Mouse (Mus musculus) 3134 (cell line): Measurements from ENCODE around the gene Glis3.
A peak's percentile ranks its signal among the peaks of the same experiment; 100 is the strongest.

ENCODE experiments used
- DNase-seq: peaks from one replicate; pipeline ENCODE4 v3.0.0-alpha.2; 2011; ENCODE audit warnings: low spot score; ENCODE audit not compliant: insufficient read length; ENCODE audit errors: extremely low read depth

Gene Glis3

DNA sequence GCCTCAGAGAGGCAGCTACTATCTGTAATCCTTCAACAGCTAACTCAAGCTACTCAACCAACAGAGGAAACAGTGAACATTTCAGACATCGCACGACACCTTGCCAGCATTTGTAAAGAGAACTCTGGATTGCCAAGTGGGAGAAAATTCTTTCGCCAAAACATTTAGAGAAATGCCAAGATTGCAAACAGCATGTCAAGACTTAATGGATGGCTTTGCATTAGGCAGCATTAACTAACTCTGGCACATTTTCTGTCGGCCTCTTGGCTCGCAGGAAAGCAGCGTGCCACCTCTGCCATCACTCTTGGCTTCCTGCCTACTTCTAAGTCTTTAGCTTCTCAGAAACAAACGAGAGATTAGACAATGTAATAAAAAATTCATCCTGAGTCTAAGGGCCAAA, 336.2 kb downstream of the Glis3 start:
- DNase-seq = no peak

DNA sequence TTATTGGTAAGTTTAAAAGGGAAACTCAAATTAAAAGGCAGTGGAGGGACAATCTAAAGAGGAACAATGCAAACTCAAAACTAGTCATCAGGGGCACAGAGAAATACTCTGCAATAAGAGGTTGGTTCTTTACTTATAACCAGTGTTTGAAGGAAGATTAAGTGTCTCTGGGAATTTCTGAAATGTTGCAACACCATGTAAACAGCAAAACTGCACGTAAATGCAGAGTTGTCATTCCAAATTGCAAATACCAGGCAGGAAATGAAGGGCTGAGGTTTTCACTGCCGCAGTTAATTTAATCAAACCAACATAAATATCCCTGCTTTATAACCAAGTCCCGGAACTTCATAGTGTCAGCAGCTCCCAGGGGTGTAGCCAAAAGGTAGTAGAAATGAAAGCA, 342.3 kb downstream of the Glis3 start:
- no peak for DNase-seq

DNA sequence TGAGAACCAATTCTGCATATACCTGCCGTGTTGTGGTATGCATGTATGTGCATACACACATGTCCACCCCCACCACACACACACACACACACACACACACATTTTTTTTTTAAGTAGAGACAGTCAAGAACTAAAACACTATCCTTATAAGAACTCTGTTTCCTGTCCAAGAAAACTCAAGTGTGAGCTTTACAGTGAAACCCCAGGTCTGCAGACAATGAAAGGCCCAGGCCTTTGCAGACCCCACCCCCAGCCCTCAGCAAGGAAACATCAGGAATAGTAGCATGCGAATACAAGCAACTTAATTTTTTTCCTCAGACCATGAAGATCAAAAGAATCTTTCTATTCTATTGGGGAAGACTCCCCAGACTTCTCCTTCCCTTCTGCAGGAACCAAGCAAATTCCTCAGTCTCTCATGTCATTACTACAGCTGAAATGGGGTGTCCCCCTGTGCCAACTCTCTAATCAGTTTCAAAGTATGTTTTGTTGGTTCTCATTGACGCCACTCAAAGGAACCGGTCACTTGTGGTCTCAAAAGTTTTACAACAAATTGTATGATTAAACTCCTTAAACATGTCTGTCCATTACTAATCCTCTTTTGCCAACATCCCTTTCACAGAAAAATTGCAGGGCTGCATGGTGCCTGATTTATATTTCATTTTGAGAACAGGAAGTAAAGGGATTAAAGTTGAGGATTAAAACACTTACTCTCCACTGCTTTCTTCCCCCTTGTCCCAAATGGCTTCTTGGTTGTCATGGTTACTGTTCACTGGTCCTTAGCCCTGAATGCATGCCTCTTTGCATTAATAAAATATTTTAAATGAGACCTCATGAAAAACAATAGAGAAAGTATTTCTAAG, 343.0 kb downstream of the Glis3 start:
- DNase-seq = no peak

DNA sequence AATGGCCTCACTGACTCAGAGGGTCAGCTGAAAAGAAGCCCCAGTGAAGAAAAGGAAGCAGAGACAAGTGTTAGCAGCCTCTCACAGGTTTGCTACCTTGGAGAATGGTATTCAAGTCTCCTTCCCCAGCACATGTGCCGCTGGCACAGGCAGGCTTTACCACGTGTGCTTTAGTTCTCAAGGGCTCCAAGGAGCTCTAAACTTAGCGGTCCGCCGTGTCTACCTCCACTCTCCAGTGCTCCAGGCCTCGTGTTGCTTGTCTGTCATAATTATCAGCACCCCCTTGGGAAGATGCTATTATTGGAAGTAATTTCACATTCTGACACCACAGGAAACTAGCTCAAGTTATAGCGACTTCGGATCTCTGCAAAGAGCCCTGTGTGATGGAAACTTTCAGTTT, 344.0 kb downstream of the Glis3 start:
- DNase-seq = no peak

DNA sequence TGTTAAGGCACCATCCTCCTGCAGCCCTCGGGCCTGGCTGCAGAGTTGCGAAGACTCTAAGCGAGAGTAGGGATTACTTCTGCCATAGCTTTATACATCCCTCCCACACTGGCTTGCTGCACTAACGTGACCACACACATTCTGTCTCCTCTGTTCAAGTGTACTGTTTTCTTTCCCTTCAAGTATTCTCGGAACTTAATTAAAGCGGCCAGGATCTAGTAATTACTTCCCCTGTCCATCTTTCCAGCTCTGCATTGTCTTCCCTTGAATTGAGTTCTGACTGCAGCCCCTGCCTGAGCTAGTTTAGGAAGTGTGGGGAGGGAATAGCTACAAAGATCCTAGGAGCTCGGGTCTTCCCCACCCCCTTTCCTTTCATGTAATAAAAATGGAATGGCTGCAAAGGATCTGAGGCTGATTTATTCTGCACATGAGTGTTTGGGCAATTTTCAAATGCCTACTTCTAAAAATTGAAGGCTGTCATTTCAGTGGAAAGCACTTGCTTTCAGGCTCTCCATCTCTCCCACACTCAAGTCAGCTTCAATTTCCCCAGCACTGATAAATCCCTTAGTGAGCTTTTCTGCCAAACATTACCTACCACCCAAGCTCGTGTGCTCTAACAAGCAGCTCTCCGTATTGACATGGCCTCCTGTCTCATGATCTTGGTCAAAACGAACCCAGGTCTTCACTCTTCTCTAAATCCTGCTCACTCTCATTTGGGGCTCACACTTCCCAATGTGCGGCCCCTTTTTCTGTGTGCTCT, 346.7 kb downstream of the Glis3 start:
- DNase-seq = no peak

DNA sequence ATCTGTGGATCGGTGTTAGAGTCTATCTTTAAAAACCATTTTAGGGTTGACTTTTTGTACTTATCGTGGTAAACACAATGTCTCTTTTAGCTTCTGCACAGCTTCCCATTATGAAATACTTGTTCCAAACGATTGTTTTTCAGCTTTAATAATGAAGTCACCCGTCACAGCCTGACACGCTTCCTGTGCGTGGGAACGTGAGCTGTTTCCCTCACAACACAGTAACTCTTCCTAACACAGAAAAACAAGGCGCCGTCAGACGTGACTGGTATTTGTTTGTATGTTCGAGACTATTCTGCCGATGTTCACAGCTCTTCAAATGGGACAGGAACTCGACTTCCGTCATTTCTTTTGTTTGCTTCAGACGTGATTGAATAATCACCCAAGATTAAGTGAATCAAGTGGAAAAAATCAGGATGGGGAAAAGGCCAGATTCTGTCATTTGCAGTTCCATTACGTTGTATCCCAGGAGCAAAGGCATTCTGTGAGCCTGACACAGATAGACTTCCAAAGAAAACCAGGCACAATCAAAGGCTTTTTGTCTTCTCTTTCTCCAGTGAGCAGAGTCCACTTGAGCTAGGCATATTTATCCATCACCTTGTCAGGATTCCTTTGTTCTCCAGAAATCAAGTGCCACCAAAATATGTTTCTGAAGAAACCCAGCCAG, 351.3 kb downstream of the Glis3 start:
- no peak for DNase-seq

DNA sequence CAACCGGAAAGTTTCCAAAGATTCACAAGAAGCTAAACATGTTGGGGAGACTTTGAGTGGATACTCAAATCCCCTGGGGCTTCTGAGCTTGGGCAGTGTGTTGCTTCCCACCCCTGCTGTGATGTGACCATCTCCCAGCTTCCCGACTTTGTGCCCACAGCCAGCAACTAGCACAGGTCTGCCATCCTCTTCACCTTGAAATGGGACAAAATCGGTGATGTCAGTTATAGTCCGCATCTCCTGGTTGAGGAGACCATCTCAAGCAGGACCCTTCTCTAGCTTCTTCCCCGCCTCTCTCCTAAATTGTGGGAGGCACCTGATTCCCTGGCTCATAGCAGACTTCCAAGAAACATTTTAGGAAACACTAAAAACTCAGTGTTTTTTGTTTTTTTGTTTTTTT, 352.3 kb downstream of the Glis3 start:
- no peak for DNase-seq

DNA sequence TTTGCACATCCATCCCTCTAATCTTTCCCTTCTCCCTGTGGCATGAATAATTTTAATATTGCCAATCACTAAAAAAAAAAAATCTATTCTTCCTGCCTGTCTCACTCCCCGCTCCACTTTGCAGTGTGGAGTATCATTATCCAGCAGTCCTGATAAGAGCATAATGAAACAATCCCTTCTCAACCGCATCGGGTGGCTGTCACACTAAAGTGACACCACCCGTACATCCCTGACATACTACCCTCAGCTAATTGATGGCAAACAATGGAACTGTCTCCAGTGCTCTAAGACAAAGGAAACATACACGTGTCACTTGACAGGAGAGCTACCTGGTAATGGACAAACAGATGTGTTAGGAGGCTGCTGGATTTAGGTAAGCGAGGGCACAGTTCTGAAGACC, 373.8 kb downstream of the Glis3 start:
- DNase-seq = no peak

DNA sequence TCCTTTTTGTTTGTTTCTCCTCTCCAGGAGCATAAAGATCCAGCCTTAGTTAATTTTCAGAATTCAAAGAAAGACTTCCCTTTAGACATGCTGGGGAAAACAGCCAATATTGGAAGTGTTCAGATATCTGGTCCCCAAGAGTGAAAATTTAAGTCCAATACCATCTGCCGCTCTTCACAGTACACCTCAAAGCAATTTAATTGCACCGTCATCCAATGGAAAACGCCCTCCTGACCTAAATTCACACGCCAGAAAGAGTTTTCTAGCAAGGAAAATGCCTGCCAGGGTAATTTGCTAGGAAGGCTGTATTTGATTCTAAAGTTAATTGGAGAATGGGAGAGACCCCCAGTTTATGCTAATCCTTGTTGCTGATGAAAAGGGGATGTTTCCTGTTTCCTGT, 374.4 kb downstream of the Glis3 start:
- no peak for DNase-seq

DNA sequence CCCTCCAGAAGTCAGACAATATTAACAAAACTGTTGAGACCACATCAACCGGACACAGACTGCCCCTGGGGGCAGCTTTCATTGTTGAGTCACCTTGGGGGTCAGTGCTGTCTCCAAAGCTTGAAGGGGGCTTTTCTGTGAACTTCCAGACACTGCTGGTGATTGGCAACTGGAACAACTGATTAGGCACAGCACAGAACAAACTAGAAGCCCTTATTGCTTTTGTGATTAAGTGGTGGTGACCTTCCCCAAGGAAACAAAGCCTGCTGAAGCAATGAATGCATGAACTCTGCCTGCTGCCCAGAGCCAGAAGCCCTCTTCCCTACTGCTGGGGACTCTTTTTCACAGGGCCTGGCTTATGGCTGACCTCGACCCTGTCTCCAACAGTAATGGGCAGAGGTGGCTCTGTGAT, 377.0 kb downstream of the Glis3 start:
- DNase-seq = no peak

DNA sequence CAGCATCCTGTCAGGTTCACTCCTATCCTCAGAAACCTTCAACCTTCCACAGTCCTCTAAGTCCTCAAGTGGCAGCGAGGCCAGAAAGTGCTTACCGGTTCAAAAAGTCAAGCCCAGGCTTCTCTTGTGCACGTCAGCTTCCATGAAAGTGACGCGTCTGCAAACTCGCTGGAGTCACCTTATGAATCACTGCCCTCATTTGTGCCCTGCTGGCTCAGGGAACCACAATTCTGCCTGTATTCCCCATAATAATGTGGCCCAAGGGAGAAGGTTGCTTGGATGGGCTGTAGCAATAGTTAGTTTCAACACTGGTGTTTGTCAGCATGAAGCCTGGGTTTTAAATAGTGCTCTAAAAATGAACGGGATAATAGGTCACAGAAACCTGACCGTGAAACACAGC, 379.7 kb downstream of the Glis3 start:
- peak; percentile 25 for DNase-seq

DNA sequence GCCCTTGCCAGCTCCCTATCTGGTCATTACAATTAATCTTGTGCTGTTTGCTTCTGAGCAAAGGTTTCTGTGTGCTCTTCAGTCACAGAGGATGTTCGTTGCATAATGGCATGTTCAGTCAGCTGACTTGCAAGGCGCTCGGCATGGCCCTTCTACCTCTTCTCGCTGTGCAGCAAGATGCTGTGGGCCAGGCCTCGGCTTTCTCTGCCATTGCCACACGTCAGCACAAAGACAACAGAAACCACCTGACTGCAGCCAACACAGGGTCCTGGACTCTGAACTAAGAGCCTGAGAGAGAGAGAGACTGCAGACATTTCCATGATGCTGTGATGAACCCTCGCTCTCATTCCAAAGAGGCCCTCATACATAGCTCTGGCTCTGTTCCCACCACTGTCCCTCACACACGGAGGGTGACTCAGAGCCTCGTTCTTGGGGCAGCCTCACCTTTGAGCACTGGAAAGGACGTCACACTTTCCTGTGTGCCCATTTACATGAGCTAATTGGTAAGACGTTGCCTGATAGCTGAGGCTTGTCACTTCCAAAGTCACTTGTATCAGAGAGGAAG, 380.6 kb downstream of the Glis3 start:
- DNase-seq = peak; percentile 19

DNA sequence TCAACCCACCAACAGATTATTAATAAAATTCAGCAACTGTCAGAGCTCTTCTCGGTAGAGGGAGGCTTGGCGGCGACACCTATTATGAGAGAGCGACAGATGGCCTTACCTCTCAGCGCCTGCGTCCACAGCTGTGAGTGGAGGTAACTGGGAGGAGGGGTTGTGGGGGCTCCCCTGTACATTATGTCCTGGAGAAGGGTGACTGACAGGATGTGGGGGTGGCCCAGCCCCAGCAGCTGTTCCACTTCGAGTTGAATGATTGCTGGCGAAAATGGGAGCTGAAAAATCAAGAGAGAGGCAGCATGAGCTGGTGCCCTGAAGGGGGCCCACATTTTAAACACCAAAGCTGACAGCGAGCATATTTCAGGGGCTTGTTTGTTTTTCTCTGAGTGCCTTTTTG, 381.2 kb downstream of the Glis3 start:
- DNase-seq = no peak

DNA sequence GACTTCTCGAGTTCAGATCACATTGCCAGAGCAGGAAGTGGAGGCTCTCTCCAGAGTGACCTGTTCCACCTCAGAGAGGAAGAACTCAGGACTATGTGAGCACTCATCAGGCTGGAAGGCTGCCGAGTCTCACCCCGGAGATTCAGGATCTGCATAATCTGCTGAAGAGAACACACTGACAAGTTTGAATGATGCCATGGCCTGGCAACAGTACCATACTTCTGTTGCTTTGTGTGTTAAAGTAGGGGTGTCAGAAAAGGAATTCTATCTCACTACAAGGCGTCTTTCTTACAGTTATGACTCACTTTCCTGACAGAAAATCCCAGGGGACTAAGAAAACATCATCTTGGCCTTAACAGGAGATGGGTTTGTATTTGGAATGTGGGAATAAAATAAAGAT, 388.3 kb downstream of the Glis3 start:
- peak; percentile 70 for DNase-seq

DNA sequence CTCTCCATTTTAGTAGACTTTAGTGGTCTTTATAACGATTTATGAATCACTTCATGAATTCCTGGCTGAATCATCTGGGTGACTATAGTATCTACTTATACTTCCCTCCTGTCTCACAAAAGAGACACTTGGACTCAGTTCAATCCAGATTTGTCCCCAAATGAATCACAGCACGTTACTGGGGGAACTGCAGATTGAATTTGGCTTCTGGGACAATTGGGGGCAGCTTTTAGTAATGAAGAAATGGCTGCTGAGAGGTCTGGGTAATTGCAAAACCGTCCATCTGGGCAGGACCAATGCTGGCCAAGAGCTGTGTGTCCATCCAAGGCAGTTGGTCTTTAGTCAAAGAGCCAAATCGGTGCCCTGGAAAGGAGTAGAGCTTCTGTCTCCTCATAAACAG, 390.4 kb downstream of the Glis3 start:
- peak; percentile 44 for DNase-seq

DNA sequence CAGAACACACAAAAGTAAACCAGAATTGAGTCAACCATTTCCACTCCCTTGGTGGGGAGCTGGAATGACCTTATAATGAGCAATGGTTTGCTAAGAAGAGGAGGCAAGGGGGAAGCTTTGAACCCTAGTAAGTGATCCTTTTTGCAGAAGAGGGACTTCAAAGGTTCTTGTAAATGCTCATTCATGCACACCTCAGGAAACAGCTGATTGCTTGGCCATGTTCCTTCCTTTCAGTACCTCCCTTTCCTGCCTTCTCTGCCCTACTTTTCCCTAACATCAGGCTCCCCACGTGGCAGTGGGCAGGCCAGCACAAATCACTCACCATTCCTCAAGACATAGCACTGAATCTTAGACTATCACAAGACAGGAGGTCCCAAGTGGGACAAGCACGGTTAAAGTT, 392.4 kb downstream of the Glis3 start:
- DNase-seq = no peak

DNA sequence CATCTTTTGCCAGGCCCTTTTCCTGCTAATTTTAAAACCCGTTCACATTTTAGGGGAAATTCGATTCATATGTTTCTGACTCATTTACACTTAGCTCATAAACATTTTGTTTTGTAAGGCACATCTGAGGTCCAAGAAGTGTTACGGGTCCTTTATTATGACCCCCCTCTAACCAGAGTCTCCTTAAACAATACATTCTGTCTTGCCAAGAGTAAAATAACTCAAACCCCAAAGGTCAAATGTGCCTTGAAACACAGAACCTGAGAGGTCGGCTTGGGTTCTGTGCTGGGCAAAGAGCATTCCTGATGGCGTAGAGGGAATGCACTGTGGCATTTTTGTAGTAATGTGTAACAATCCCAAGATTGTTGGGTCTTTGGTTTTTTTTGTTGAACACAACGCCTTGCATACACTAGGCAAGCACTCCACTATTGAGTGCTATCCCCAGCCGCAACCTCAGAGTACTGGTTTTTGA, 395.7 kb downstream of the Glis3 start:
- peak; percentile 71 for DNase-seq

DNA sequence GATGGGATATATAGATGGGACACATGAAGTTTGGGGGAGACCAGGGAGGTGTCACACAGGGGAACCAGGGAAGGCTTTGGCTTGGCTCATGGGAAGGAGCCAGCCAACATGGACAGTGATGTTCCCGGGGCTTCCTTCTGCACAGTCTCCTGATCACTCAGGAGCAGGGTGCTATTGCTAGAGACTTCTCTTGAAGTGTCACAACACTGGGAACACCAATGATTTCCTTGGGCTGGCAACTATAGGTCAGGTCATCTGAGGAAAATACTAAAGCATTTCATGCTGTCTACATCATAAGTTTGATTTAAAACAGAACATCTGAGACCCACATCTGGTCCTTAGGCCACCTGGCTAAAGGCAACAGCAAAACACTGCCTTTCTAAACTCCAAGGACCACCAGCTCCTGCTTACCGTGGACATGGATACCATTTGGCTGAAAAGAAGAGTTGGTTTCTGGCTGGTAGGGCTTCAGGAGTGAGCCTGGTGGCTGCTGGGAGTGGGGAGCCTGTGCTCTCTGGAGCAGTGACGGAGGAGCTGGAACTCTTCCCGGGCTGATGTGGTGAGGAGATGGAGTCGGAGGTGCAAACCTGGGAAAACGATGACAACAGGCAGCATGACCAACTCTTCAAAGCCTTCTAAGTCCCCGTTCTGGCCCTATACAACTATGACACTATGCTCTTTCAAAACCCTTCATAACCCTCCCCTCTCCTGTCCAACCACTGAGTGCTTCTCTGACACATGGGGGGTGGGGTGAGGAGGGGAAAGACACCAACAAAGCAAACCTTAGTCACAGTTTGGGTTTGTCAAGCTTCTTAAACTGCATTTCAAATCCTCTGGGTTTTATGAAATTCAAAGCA, 396.4 kb downstream of the Glis3 start:
- peak; percentile 76 for DNase-seq

DNA sequence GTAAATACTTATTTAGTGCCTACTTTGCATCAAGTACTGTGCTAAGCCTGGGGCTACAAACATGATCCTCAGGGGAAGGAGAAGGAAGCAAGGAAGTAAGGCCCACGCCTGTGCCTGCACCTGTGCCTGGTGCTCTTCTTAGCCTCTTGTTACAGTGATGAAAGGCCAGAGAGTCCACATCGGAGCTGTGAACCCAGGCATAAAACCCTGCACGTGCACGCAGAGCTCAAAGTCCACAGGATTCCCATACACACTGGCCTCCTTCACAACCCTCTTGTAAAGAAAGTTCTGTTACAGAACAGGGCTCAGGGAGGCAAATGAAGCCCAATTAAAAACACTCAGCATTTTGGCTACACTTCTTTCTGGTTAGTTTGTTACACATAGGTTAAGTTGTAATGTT, 398.5 kb downstream of the Glis3 start:
- no peak for DNase-seq

DNA sequence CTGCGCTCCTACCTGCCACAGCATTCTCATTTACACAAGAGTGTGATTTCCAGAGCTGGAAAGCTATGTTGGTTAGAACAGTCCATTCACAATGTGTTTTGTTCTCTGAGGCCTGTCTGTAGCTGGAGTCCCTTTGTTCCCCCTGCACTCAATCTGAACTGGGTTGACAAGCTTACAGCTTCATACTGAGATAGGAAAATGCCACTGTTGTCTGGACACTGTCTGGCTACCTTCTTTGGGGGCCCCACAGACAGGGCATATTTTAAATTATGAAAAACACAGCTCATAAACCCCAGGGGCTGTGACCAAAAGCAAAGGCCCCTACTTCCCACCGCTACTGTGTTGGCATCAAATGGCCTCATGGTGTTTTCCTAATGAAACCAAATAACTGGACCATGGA, 402.8 kb downstream of the Glis3 start:
- no peak for DNase-seq
